Mouse (Mus musculus): Measurements from ENCODE around the gene Ptprb. TPM values are rescaled to one million over a fixed set of nuclear protein-coding genes. Genes with fewer than 3 reads are reported as not detected.

Ptprb gene
- polyA plus RNA-seq, 1 experiment from 2014 or later, result 3.1 TPM

GRCm38 (mm10) chr10:116261559-116261958, 13.8 kb upstream of the Ptprb start:
- no peak for ATAC-seq (ENCODE audit: low read depth)
- no peaks in the 10 kb centered on the region for H3K27me3 ChIP-seq (ENCODE audit: control insufficient read depth, insufficient read depth, low read length)
- 76% methylated on average over 5 of the region's 5 CpGs for WGBS
- no peak overlapping the region for H3K9ac ChIP-seq (replicated peaks; ENCODE audit: low read depth, low read length)
- H3K9me3 ChIP-seq (ENCODE audit: control insufficient read depth, low read length), result no peaks in the 10 kb centered on the region
- no peaks in the 10 kb centered on the region for H3K4me1 ChIP-seq (ENCODE audit: control insufficient read depth, insufficient read depth, low read length)
- no peak overlapping the region for H3K4me3 ChIP-seq (ENCODE audit: low read depth, low read length)
- H3K36me3 ChIP-seq (ENCODE audit: control insufficient read depth, insufficient read depth, low read length), result no peaks in the 10 kb centered on the region
- no peak overlapping the region for H3K4me2 ChIP-seq (ENCODE audit: low read depth, low read length)
- peak overlapping the region; percentile 22; the same call in 1 of the 2 replicates for H3K27ac ChIP-seq (ENCODE audit: low read depth, low read length)

GRCm38 (mm10) chr10:116264521-116264920, 10.8 kb upstream of the Ptprb start:
- Histone ChIP-seq H3K27me3 (ENCODE audit: control insufficient read depth, insufficient read depth, low read length) (no peaks in the 10 kb centered on the region), H3K9me3 (ENCODE audit: control insufficient read depth, low read length) (no peaks in the 10 kb centered on the region), H3K4me2 (ENCODE audit: low read depth, low read length) (no peak overlapping the region), H3K4me3 (ENCODE audit: low read depth, low read length) (no peak overlapping the region), H3K36me3 (ENCODE audit: control insufficient read depth, insufficient read depth, low read length) (no peaks in the 10 kb centered on the region), H3K27ac (ENCODE audit: low read depth, low read length) (no peak overlapping the region), H3K4me1 (ENCODE audit: control insufficient read depth, insufficient read depth, low read length) (no peaks in the 10 kb centered on the region), H3K9ac (replicated peaks; ENCODE audit: low read depth, low read length) (no peak overlapping the region)
- 82% methylated on average over 11 of the region's 11 CpGs for WGBS
- no peak for ATAC-seq (ENCODE audit: low read depth)

- H3K27ac ChIP-seq (ENCODE audit: low read depth, low read length), result no peak overlapping the region; the same call in 1 of the 2 replicates
- H3K4me2 ChIP-seq (ENCODE audit: low read depth, low read length), result no peak overlapping the region
- no peaks in the 10 kb centered on the region for H3K27me3 ChIP-seq (ENCODE audit: control insufficient read depth, insufficient read depth, low read length)
- 83% methylated on average over 15 of the region's 15 CpGs for WGBS
- no peaks in the 10 kb centered on the region for H3K4me1 ChIP-seq (ENCODE audit: control insufficient read depth, insufficient read depth, low read length)
- no peak overlapping the region for H3K9ac ChIP-seq (replicated peaks; ENCODE audit: low read depth, low read length)
- no peaks in the 10 kb centered on the region for H3K36me3 ChIP-seq (ENCODE audit: control insufficient read depth, insufficient read depth, low read length)
- H3K9me3 ChIP-seq (ENCODE audit: control insufficient read depth, low read length), result no peaks in the 10 kb centered on the region
- H3K4me3 ChIP-seq (ENCODE audit: low read depth, low read length), result no peak overlapping the region
- ATAC-seq (ENCODE audit: low read depth), result no peak
These were observed 8.5 kb upstream of the Ptprb start for GRCm38 (mm10) chr10:116266561-116267433.

GRCm38 (mm10) chr10:116267434-116267822, 7.9 kb upstream of the Ptprb start:
- H3K9ac ChIP-seq (replicated peaks; ENCODE audit: low read depth, low read length), result no peak overlapping the region
- no peak overlapping the region for H3K4me2 ChIP-seq (ENCODE audit: low read depth, low read length)
- WGBS, result 84% methylated on average over 4 of the region's 4 CpGs
- no peaks in the 10 kb centered on the region for H3K27me3 ChIP-seq (ENCODE audit: control insufficient read depth, insufficient read depth, low read length)
- H3K4me1 ChIP-seq (ENCODE audit: control insufficient read depth, insufficient read depth, low read length), result no peaks in the 10 kb centered on the region
- H3K4me3 ChIP-seq (ENCODE audit: low read depth, low read length), result no peak overlapping the region
- no peaks in the 10 kb centered on the region for H3K9me3 ChIP-seq (ENCODE audit: control insufficient read depth, low read length)
- no peak for ATAC-seq (ENCODE audit: low read depth)
- no peak overlapping the region for H3K27ac ChIP-seq (ENCODE audit: low read depth, low read length)
- no peaks in the 10 kb centered on the region for H3K36me3 ChIP-seq (ENCODE audit: control insufficient read depth, insufficient read depth, low read length)

- Histone ChIP-seq H3K9me3 (ENCODE audit: control insufficient read depth, low read length) (no peaks in the 10 kb centered on the region), H3K4me2 (ENCODE audit: low read depth, low read length) (no peak overlapping the region), H3K4me1 (ENCODE audit: control insufficient read depth, insufficient read depth, low read length) (no peaks in the 10 kb centered on the region), H3K27ac (ENCODE audit: low read depth, low read length) (no peak overlapping the region), H3K4me3 (ENCODE audit: low read depth, low read length) (no peak overlapping the region), H3K36me3 (ENCODE audit: control insufficient read depth, insufficient read depth, low read length) (no peaks in the 10 kb centered on the region), H3K9ac (replicated peaks; ENCODE audit: low read depth, low read length) (no peak overlapping the region), H3K27me3 (ENCODE audit: control insufficient read depth, insufficient read depth, low read length) (no peaks in the 10 kb centered on the region)
- 63% methylated on average over 4 of the region's 4 CpGs for WGBS
- no peak for ATAC-seq (ENCODE audit: low read depth)
These were observed 7.0 kb upstream of the Ptprb start for GRCm38 (mm10) chr10:116268343-116268742.

GRCm38 (mm10) chr10:116270646-116271469, 4.5 kb upstream of the Ptprb start:
- Histone ChIP-seq H3K4me3 (ENCODE audit: low read depth, low read length) (no peak overlapping the region), H3K36me3 (ENCODE audit: control insufficient read depth, insufficient read depth, low read length) (no peaks in the 10 kb centered on the region), H3K27me3 (ENCODE audit: control insufficient read depth, insufficient read depth, low read length) (no peaks in the 10 kb centered on the region), H3K9ac (replicated peaks; ENCODE audit: low read depth, low read length) (no peak overlapping the region), H3K4me2 (ENCODE audit: low read depth, low read length) (no peak overlapping the region), H3K4me1 (ENCODE audit: control insufficient read depth, insufficient read depth, low read length) (no peaks in the 10 kb centered on the region), H3K9me3 (ENCODE audit: control insufficient read depth, low read length) (no peaks in the 10 kb centered on the region), H3K27ac (ENCODE audit: low read depth, low read length) (no peak overlapping the region)
- no peak for ATAC-seq (ENCODE audit: low read depth)
- WGBS, result 82% methylated on average over 12 of the region's 12 CpGs

- no peaks in the 10 kb centered on the region for H3K9me3 ChIP-seq (ENCODE audit: control insufficient read depth, low read length)
- no peaks in the 10 kb centered on the region for H3K36me3 ChIP-seq (ENCODE audit: control insufficient read depth, insufficient read depth, low read length)
- no peak overlapping the region for H3K4me3 ChIP-seq (ENCODE audit: low read depth, low read length)
- H3K4me2 ChIP-seq (ENCODE audit: low read depth, low read length), result no peak overlapping the region
- WGBS, result 92% methylated on average over 10 of the region's 10 CpGs
- no peak for ATAC-seq (ENCODE audit: low read depth)
- no peaks in the 10 kb centered on the region for H3K27me3 ChIP-seq (ENCODE audit: control insufficient read depth, insufficient read depth, low read length)
- no peak overlapping the region for H3K9ac ChIP-seq (replicated peaks; ENCODE audit: low read depth, low read length)
- H3K4me1 ChIP-seq (ENCODE audit: control insufficient read depth, insufficient read depth, low read length), result no peaks in the 10 kb centered on the region
- H3K27ac ChIP-seq (ENCODE audit: low read depth, low read length), result no peak overlapping the region
These were observed 3.8 kb upstream of the Ptprb start for GRCm38 (mm10) chr10:116271470-116271915.

- no peak for ATAC-seq (ENCODE audit: low read depth)
- no peak overlapping the region for H3K27ac ChIP-seq (ENCODE audit: low read depth, low read length)
- no peaks in the 10 kb centered on the region for H3K27me3 ChIP-seq (ENCODE audit: control insufficient read depth, insufficient read depth, low read length)
- no peak overlapping the region for H3K9ac ChIP-seq (replicated peaks; ENCODE audit: low read depth, low read length)
- H3K4me1 ChIP-seq (ENCODE audit: control insufficient read depth, insufficient read depth, low read length), result no peaks in the 10 kb centered on the region
- no peak overlapping the region for H3K4me2 ChIP-seq (ENCODE audit: low read depth, low read length)
- WGBS, result 82% methylated on average over 3 of the region's 3 CpGs
- H3K36me3 ChIP-seq (ENCODE audit: control insufficient read depth, insufficient read depth, low read length), result no peaks in the 10 kb centered on the region
- H3K9me3 ChIP-seq (ENCODE audit: control insufficient read depth, low read length), result no peaks in the 10 kb centered on the region
- H3K4me3 ChIP-seq (ENCODE audit: low read depth, low read length), result no peak overlapping the region
These were observed 3.2 kb upstream of the Ptprb start for GRCm38 (mm10) chr10:116272156-116272555.

Measured in neural tube, embryonic 14.5 days (tissue).